In genomic region chr8:71375581-71376422, GRCm38 (mm10) we compare ENCODE assay signal across 8 mouse cellular contexts. TPM values are rescaled to one million over a fixed set of nuclear protein-coding genes. Genes with fewer than 3 reads are reported as not detected.
DNase-seq lines count a peak whose midpoint lies in the region; ATAC-seq lines count a peak whose summit lies in the region.

No protein-coding gene starts in this region.

- peaks cover 27% of the 10 kb centered on the region for H3K36me3 ChIP-seq in embryonic facial prominence, embryonic 12.5 days

- intact Hi-C loops in heart, postnatal 14 days (cut with DNase I): loop anchor here (2.0 kb wide), 1 partner anchor 29 kb away; no protein-coding TSS in a partner anchor

- H3K27ac ChIP-seq in embryonic facial prominence, embryonic 12.5 days: peak overlapping the region; percentile 51; the same call in 1 of the 2 replicates

- peak overlapping the region; percentile 62 for H3K4me2 ChIP-seq in embryonic facial prominence, embryonic 12.5 days (replicated peaks)

- peak; percentile 72 for DNase-seq in CD4-positive helper T cell, adult 2 months (ENCODE audit: low read depth, low spot score)
- peak; percentile 72 for DNase-seq in adrenal gland, postnatal 25 days
- DNase-seq in heart, postnatal 14 days: peak; percentile 57 to 65
- peak; percentile 50 to 68 for DNase-seq in layer of hippocampus, postnatal 10 days (ENCODE audit: low spot score in 2 of 2)
- DNase-seq in lung, postnatal 36 days: peak; percentile 85
- DNase-seq in retina, postnatal 7 days (ENCODE audit: low read depth, low spot score): peak; percentile 47

- no peak for ATAC-seq in embryonic facial prominence, embryonic 12.5 days (ENCODE audit: insufficient number of reproducible peaks, insufficient read depth, low FRiP score, low TSS enrichment)
- ATAC-seq in activated CD4-positive, CD25-positive, alpha-beta regulatory T cell, adult 4 months: no peak

- 4% methylated on average over 67 of the region's 74 CpGs for WGBS in embryonic facial prominence, embryonic 12.5 days

- H3K9me3 ChIP-seq in embryonic facial prominence, embryonic 12.5 days: no peaks in the 10 kb centered on the region

- H3K27me3 ChIP-seq in embryonic facial prominence, embryonic 12.5 days: peaks cover 5% of the 10 kb centered on the region; the same call in 1 of the 2 replicates

- H3K9ac ChIP-seq in embryonic facial prominence, embryonic 12.5 days: peak overlapping the region; percentile 52

- peaks cover 29% of the 10 kb centered on the region for H3K4me1 ChIP-seq in embryonic facial prominence, embryonic 12.5 days

- H3K4me3 ChIP-seq in embryonic facial prominence, embryonic 12.5 days: peak overlapping the region; percentile 34

RNA-seq across cellular contexts. Expression of gene Ocel1, which starts 4.7 kb away (rescaled TPM):
- 18.7 and 20.7 TPM in 2 replicates for total RNA-seq in adrenal gland, postnatal 25 days (2021)
- polyA plus RNA-seq in embryonic facial prominence, embryonic 12.5 days (2016; fragmentation: Nextera tagmentation; extraction: Ambion mirVana): 5.4 and 5.6 TPM in 2 replicates
- 10 to 100 TPM; 10.4 to 10.7 TPM for total RNA-seq in heart, postnatal 14 days (2021)
- total RNA-seq in layer of hippocampus, postnatal 10 days (2021): 10 to 100 TPM; 17.2 to 17.6 TPM
- 1 to 10 TPM; 3.7 to 4.9 TPM for polyA plus RNA-seq in activated CD4-positive, CD25-positive, alpha-beta regulatory T cell, adult 4 months (2017; shearing (Covaris generic))

RNA-seq across cellular contexts. Expression of gene Nr2f6, which starts 6.0 kb away (rescaled TPM):
- 64.5 and 75.8 TPM in 2 replicates for total RNA-seq in adrenal gland, postnatal 25 days (2021)
- polyA plus RNA-seq in embryonic facial prominence, embryonic 12.5 days (2016; fragmentation: Nextera tagmentation; extraction: Ambion mirVana): 71.0 and 72.7 TPM in 2 replicates
- 10 to 100 TPM; 48.5 to 52.3 TPM for total RNA-seq in heart, postnatal 14 days (2021)
- total RNA-seq in layer of hippocampus, postnatal 10 days (2021): 10 to 100 TPM; 32.2 to 32.5 TPM
- polyA plus RNA-seq in activated CD4-positive, CD25-positive, alpha-beta regulatory T cell, adult 4 months (2017; shearing (Covaris generic)): under 1 TPM in 1 of 2 experiments, not detected in 1; 0.45 TPM

RNA-seq across cellular contexts. Expression of gene Use1, which starts 9.2 kb away (rescaled TPM):
- 168 and 199 TPM in 2 replicates for total RNA-seq in adrenal gland, postnatal 25 days (2021)
- polyA plus RNA-seq in embryonic facial prominence, embryonic 12.5 days (2016; fragmentation: Nextera tagmentation; extraction: Ambion mirVana): 85.4 and 89.2 TPM in 2 replicates
- total RNA-seq in heart, postnatal 14 days (2021): 100 to 1,000 TPM in 1 of 2 experiments, 10 to 100 TPM in 1; 96.5 to 108 TPM
- total RNA-seq in layer of hippocampus, postnatal 10 days (2021): 100 to 1,000 TPM in 1 of 2 experiments, 10 to 100 TPM in 1; 97.9 to 108 TPM
- 100 to 1,000 TPM; 302 to 322 TPM for polyA plus RNA-seq in activated CD4-positive, CD25-positive, alpha-beta regulatory T cell, adult 4 months (2017; shearing (Covaris generic))

RNA-seq across cellular contexts. Expression of gene Ushbp1, which starts 19.8 kb away (rescaled TPM):
- 20.6 and 25.8 TPM in 2 replicates for total RNA-seq in adrenal gland, postnatal 25 days (2021)
- polyA plus RNA-seq in embryonic facial prominence, embryonic 12.5 days (2016; fragmentation: Nextera tagmentation; extraction: Ambion mirVana): 8.6 and 8.9 TPM in 2 replicates
- total RNA-seq in heart, postnatal 14 days (2021): 10 to 100 TPM; 40.5 to 45.1 TPM
- 1 to 10 TPM; 6.7 to 7.3 TPM for total RNA-seq in layer of hippocampus, postnatal 10 days (2021)
- under 1 TPM in 1 of 2 experiments, not detected in 1; 0.28 TPM for polyA plus RNA-seq in activated CD4-positive, CD25-positive, alpha-beta regulatory T cell, adult 4 months (2017; shearing (Covaris generic))

RNA-seq across cellular contexts. Expression of gene Babam1, which starts 20.9 kb away (rescaled TPM):
- total RNA-seq in adrenal gland, postnatal 25 days (2021): 105 and 116 TPM in 2 replicates
- 99.6 and 103 TPM in 2 replicates for polyA plus RNA-seq in embryonic facial prominence, embryonic 12.5 days (2016; fragmentation: Nextera tagmentation; extraction: Ambion mirVana)
- 10 to 100 TPM; 57.0 to 62.9 TPM for total RNA-seq in heart, postnatal 14 days (2021)
- total RNA-seq in layer of hippocampus, postnatal 10 days (2021): 10 to 100 TPM; 78.7 to 82.2 TPM
- 10 to 100 TPM; 59.2 to 67.9 TPM for polyA plus RNA-seq in activated CD4-positive, CD25-positive, alpha-beta regulatory T cell, adult 4 months (2017; shearing (Covaris generic))
